Mouse (Mus musculus): Measurements from ENCODE around the gene Zfp791.
"Not testable (repeated sequence)": the region's sequence is repeated elsewhere in the genome, so short reads cannot be mapped to it uniquely, and the experiment has no call there.

The Zfp791 gene

DNA sequence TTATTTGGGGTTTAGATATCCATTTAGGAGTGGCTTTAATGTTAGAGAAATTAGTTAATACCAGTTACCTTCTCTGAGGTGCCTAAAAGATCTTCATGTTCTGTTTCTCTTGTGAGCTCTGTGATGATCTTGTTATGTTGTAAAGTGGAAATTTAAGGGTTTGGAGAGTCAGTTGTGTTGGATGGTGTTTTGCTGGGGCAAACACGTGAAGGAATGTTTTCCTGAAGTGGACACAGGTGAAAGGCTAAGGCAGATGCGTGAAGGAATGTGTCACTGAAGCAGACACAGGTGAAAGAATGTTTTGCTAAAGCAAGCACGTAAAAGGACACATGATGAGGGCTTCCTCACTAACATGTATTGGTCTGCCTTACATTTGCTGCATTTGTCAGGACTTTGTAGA lies at the start of gene Zfp791:
TSS of gene Zfp791 (minus strand) at position 101 of the 400 bp plus-strand sequence.
- no peak for DNase-seq (ENCODE audit: low read depth)

DNA sequence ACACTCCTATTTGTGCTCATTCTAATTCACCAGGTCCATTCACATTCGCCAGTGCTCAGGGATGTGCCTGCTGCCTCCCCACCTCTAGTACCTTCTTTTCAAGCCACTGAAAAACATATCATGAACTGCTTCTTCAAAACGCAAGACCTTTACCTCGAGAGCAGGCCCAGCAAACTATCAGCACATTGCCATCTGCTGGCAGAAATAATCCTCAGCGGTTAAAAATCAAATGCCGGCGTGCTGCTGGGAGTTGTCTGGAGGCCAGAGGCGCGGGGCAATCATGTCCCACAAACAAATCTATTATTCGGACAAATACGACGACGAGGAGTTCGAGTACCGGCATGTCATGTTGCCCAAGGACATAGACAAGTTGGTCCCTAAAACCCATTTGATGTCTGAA lies 48.4 kb upstream of the Zfp791 start:
- peak; percentile 32 for DNase-seq (ENCODE audit: low read depth)

DNA sequence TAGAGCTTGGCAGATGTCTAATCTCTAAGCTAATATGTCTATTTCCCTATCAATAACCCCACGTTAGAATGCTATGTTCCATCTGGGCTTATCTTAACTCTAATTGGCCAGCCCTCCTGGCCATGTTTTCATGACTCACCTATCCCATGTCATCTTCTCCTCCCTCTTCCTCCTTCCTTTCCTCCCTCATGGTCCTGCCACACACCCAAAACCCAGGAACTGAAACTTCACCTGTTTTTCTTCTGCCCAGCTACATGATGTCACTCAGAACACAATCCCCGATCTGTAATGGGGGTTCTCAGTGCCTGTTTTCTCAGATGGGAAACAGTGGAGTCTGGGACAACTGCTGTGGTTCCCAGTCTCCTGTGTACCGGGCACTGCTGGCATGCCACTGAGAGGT lies 28.7 kb upstream of the Zfp791 start, which contains the start of gene Cks1brt:
TSS of gene Cks1brt (plus strand) at position 301 of the 400 bp plus-strand sequence.
- no peak for DNase-seq (ENCODE audit: low read depth)

DNA sequence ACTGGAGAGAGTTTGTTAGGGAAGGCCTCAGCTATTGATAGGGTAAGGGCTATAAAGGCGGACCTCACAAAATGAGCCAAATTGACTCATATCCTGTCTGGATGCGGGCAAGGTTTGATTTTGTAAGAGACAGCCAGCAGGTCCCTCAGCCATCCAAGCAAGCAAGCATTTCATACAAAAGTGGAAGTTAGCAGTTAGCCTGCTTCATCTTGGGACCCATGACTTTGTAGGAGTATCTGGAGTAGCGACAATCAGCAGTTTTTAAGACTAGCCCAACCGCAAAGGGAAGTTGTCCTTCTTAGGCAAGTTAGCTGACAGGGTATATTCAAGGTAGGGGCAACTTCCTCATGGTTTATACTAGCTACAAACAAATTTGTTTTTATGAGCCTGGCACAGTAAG lies 19.6 kb upstream of the Zfp791 start:
- no peak for DNase-seq (ENCODE audit: low read depth)

DNA sequence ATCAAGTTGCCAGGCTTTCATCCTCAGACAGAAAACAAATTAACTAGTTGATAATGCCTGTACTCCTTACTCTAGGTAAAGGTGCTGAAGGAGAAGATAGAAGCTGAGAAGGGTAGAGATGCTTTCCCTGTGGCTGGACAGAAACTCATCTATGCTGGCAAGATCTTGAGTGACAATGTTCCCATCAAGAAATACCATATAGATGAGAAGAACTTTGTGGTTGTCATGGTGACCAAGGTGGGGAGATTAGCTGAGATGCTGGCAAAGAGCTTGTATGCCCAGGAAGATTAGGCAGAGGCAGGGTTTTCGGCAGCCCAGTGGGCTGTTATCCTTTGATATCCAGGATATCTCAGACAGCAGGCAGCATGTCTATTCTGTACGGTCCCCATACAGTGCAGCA lies 12.8 kb upstream of the Zfp791 start:
- DNase-seq (ENCODE audit: low read depth): not testable (repeated sequence)

DNA sequence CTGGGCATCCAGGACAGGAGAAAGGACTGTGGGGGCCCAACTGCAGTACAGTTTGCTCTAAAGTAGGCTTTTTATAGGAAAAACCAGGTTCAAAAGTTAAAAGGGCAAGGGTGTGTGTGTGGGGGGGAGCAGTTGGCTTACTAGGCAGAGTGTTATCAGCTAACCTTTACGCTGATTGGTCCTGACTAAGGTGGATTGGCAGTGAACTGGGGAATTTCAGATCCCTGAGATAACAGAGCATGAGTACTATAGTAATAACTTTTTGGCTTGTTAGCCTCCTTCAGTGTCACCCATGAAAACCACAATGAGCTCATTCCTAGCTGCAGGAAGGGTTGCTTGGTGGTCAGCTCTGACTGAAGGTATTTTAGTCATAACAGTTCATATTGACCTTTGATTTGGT lies 9.4 kb upstream of the Zfp791 start:
- DNase-seq (ENCODE audit: low read depth): no peak

DNA sequence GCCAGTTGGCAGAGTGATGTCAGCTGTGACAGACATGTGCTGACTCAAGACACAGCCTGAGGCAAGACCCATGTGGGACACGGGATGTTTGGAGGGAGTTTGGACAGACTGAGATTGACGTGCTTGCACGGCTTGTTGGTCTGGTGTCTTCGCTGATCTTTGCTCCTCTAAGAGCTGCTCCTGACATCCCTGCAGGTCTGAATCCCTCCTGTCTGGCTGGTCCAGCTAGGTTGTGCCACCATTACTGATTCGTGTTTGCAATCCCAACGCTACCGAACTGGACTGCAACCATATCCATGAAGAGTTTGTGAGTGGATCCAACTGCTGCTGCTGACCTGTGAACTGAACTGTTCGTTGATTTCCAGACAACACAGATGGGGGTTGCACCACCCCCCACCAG lies 796 bp upstream of the Zfp791 start:
- no peak for DNase-seq (ENCODE audit: low read depth)

DNA sequence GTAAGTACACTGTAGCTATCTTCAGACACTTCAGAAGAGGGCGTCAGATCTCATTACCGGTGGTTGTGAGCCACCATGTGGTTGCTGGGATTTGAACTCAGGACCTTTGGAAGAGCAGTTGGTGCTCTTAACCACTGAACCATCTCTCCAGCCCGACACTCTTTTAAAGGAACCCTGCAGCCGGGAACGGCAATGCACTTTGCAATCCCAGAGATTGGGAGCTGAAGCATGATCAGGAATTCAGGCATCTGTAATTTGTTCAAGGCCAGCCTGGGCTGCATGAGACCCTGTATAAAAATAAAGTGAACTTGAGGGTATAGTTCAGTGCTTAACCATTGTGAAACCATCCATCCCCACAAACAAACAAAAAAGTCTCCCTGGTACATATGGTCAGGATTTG lies 2.6 kb downstream of the Zfp791 start:
- not testable (repeated sequence) for DNase-seq (ENCODE audit: low read depth)

DNA sequence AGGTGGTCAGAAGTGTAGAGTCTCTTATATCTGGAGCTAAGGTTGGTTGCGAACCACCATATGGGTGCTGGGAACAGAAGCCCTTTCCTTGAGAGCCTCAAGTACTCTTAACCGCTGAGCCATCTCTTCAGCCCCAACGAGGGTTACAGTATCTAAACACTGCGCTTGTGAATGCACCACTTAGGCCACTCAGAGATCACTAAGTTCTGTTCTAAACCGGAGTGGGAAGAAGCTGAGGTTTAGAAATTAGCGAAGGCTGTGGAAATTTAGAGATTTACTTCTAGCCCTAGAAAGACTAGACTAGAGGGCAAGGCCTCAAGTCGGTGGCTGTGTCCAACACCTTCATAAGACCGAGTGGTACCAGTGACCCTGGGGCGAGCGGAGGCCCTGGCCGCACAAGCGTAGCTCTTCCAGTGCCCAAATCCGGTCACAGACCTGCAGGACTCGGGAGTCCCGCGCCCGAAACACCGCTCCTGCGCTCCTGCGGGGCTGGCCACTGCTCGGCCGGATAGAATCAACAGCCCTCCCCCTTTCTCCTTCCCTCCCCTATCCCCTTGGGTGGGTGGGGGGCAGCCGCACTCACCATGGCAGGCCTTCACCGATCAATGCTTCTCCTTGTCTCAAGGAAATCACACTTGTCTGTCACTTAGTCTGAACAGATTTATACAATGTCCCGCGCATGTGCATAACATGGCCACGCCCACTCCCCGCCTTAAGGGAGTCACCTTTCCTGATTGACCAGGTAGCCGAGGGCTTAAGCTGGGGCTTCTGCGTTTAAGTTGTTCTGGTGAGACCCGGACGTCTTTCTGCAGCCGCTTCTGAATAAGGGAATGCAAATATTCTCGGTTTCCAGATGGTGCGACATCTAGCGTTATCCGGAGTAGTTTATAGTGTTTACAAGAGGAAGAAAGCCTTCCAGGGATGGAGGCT lies 3.6 kb downstream of the Zfp791 start:
- peak; percentile 66 for DNase-seq (ENCODE audit: low read depth)

DNA sequence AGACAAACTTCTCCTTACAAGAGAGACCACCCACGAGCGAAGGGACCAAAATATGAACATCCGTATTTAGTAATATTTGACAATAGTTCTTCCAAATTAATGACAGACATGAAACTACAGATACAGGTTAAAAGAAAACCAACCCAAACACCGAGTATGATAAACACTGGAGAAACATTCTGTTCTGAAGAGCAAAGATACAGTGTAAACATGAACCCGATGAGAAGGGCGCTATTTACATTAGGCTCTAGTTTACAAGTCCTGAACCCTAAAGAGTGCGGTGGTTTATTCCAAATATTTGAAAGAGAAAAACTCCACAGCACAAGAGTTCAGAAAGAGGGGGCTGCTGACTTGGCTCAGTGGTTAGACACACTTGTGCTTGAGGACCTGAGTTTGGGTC lies 5.9 kb downstream of the Zfp791 start:
- no peak for DNase-seq (ENCODE audit: low read depth)

DNA sequence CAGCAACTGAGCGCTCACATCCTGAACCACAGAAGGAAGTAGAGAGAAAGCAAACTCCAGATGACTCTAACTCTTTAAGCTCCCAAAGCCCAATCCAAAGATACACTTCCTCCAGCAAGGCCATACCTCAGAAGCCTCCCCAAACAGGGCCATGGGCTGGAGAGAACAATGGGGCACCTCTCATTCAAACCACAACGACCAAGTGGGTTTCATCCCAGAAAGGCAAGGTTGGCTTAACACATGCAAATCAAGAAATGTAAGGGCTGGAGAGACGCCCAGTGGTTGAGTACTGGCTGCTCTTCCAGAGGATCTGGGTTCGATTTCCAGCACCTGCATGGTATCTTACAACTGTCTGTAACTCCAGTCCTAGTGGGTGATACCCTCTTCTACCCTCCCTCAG lies 7.4 kb downstream of the Zfp791 start:
- no peak for DNase-seq (ENCODE audit: low read depth)

DNA sequence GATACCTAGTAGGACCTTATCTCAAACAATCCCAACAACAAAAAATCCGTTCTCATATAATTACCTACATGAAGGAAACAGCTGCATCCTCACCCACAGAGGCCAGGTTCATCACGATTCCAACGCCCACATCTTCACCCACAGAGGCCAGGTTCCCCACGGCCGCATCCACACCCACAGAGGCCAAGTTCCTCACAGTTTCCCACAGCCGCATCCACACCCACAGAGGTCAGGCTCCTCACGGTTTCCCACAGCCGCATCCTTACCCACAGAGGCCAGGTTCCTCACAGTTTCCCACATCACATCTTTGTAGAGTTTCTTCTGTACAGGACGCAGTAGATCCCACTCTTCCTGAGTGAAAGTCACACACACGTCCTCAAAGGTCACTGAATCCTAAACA lies 9.7 kb downstream of the Zfp791 start:
- DNase-seq (ENCODE audit: low read depth): no peak

DNA sequence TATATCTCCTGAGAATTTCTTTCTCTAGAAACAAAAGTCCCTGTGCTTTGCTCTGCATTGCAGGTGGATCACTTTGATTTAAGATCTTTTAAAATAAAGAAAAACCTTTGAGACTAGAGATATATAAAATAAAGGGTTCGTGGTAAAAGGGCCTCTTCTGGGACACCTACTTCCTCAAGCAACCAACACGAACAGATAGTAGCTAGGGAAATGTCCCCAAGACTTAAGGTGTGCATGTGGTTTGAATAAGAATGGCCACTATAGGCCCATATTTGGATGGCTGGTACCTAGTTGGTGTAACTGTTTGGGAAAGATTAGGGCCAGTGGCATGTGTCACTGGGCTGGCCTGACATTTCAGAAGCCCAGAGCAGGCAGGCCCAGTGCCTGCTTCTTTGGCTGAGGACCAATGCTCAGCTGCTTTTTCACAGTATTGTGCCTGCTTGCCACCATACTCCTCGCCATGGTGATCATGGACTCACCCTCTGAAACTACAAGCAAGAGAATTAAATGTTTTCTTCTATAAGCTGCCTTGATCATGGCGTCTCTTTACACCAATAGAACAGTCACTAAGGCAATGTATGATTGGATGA lies 22.7 kb downstream of the Zfp791 start:
- no peak for DNase-seq (ENCODE audit: low read depth)

DNA sequence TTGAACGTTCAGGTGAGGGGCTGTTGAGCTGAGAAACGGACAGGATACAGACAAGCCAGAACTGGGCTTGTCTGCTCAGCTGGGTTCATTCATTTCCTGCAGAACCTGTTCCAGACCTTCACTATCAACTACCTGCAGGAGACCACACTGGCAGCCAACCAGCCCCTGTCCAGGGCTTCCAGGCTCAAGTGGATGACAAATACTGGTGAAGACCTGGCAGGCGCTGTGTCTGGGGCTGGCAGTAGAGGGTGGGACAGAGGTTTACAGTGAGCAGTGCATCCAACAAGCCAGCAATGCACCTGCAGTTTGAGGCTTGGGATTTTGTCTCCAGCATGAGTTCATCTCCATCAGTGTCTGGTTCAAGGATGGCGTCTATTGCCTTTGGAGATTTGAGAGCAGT lies 26.0 kb downstream of the Zfp791 start:
- DNase-seq (ENCODE audit: low read depth): no peak

DNA sequence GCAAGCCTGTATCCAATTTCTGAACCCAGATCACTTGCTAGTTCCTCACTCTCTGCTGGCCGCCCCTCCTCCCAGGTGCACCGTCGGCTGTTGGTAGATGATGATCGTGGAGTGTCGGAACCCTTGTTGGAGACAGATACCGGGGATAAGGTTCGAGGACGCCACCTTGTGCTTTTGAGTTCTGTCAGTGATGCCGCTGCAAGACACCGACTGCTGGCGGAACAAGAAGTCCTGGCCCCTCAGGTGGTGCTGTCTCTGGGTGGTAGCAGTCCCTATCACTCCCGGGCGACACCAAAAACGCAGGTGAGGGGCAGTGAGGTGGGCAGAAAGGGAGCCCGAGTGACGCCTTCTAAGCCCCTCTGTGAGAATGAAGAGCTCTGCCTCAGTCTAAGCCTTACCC lies 26.7 kb downstream of the Zfp791 start:
- no peak for DNase-seq (ENCODE audit: low read depth)

DNA sequence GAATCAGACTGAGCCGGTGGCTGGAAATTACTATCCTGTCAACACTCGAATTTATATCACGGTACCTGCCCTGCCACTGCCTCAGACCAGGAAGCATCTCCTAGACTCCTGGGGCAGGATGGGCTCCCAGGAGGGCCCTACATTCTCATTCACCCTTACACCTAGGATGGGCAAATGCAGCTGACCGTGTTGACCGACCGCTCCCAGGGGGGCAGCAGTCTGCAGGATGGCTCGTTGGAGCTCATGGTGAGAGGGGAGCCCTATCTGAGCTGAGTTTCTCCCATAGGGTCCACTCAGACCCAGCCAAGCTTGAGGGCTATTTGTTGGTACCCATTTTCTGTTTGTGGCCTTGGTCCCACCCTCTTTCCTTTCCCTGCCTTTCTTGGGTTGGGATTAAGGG lies 27.3 kb downstream of the Zfp791 start:
- no peak for DNase-seq (ENCODE audit: low read depth)

DNA sequence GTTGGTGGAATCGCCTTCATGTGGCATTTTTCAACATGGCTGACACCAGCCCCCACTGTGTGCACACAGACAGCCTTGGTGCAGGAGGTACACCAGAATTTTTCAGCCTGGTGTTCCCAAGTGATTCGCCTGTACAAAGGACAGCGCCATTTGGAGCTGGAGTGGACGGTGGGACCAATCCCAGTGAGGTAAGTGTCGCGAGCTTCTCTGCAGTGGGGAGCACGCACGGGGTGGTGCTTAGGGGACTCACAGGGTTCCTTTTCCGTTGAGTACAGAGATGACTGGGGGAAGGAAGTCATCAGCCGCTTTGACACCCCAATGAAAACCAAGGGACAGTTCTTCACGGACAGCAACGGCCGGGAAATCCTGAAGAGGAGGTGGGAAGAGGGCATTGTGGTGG lies 27.8 kb downstream of the Zfp791 start:
- DNase-seq (ENCODE audit: low read depth): no peak

DNA sequence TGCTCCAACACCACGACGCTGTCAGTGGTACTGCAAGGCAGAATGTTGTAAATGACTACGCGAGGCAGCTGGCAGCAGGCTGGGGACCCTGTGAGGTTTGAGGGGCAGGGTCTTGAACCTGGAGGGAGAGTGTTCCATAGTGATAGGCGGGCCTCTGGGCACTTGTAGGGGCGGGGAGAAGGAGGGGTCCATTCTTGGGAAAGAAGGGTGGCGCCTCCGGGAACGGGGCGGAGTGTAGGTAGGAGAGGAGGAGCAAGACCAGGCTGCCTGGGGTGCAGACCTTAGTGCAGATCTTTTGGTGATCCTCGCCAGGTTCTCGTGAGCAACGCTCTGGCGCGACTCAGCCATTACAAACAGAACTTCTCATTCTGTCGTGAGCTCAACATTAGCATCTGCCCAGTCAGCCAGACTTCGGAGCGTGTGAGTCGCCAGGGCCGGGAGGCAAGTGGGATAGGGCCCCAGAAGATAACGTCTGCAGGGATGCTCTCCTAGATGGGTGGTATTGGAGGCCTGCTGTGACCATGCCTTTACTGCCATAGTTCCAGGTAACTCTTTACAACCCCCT lies 31.3 kb downstream of the Zfp791 start:
- DNase-seq (ENCODE audit: low read depth): no peak

DNA sequence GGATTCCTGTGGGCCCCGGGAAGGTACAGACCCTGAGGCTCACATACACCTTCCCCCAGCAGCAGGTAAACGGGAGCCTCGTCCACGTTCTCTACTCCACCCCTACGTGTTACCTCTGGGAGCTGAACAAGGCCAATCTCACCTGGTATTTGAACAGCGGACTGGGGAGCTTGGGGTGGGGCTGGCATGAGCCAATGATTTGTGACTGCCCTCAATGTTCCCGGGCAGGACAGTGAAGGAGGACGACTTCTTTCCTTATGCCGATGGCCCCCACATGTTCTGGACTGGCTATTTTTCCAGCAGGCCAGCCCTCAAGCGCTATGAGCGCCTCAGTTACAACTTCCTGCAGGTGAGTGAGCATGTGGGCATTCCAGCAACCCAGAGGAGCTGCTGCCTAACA lies 32.0 kb downstream of the Zfp791 start:
- no peak for DNase-seq (ENCODE audit: low read depth)

DNA sequence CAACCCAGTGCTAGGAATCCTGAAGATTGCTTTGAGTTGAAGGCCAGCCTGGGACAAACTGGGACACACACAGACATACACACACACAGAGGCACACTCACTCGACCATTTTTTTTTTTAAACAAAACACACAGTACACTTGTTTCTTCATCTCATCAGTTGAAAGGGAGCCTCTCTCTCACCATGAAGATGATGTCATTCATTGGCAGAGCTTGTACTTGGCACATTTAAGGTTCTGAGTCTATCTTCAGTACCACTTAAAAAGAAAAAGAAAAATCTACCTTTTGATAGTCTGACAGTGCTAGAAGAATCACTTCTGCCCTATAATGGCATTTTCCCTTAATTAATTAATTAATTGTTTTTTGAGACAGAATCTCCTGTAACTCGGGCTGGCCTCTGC lies 34.1 kb downstream of the Zfp791 start:
- no peak for DNase-seq (ENCODE audit: low read depth)

DNA sequence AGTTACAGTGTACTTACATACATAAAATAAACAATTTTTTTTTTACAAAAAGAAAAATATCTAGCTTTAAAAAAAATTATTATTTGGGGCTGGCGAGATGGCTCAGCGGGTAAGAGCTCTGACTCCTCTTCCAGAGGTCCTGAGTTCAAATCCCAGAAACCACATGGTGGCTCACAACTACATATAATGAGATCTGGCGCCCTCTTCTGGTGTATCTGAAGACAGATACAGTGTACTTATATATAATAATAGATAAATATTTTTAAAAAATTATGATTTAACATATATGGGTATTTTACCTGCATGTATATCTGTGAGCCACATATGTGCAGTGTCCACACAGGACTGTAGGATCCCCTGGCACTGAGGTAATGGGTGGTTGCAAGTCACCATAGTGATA lies 36.7 kb downstream of the Zfp791 start:
- DNase-seq (ENCODE audit: low read depth): peak; percentile 67

DNA sequence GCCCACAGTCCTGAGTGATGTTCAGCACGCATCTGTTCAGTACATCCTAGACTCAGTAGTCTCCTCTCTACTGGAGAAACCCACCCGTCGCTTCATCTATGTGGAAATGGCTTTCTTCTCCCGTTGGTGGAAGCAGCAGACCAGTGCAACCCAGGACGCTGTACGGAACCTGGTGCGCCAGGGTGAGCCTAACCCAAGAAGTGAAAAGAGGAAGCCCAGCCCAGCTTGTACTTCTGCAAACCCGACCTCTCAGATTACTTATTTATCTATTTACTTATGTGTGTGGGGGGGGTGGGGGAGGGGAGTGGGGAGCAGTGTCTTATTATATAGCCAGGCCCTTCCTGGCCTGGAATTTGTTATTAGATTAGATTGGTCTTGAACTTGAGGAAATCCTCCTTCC lies 38.3 kb downstream of the Zfp791 start:
- DNase-seq (ENCODE audit: low read depth): no peak

DNA sequence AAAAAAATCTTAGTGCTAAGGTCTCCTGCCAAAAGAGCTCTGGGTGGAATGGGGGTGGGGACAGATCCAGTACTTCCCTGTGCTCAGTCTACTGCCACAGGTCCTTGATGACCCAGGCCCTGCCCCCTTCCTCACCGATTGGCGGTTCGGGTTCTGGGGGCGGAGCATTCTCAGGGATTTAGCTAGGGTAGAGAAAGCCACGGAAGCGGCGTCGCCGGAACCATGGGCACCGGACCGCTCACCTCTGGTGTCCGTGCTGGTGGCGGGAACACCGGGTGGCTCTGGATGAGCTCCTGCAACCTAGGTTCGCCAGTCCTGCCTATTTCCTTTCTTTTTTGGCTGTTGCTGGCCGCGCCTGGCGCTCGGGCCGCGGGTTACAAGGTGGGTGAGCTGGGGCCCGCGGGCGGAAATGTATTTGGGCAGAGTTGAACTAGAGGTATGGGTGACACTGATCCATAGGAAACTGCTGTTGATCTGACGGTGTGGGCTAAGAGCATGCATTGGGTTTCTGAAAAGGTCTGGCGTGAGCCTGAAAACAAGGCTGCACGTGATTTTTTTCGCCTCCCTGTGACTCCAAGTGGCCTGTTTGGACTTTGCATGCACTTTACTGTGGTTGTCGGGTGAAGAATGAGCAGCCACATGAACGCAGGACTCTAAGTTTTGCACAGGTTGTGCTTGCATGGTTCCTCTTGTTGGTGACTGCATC lies 39.6 kb downstream of the Zfp791 start, which contains the start of gene Man2b1:
TSS of gene Man2b1 (plus strand) at position 163 of the 706 bp plus-strand sequence.
- DNase-seq (ENCODE audit: low read depth): peak; percentile 96
